Mouse (Mus musculus): ENCODE measurements around the gene Izumo4. TPM values are rescaled to one million over a fixed set of nuclear protein-coding genes. Genes with fewer than 3 reads are reported as not detected.

Izumo4 gene
- polyA plus RNA-seq, 1 experiment from 2014 or later: 24.5 TPM

- Histone ChIP-seq H3K4me2 (ENCODE audit: low read length) (no peak overlapping the region), H3K4me1 (replicated peaks; ENCODE audit: insufficient read depth, low read length) (peaks cover 24% of the 10 kb centered on the region), H3K27ac (no peak overlapping the region), H3K27me3 (ENCODE audit: insufficient read depth, low read length) (no peaks in the 10 kb centered on the region), H3K9ac (ENCODE audit: low read depth, low read length) (no peak overlapping the region), H3K36me3 (ENCODE audit: insufficient read depth, low read length) (peaks cover 29% of the 10 kb centered on the region), H3K9me3 (replicated peaks; ENCODE audit: low read length) (no peaks in the 10 kb centered on the region), H3K4me3 (replicated peaks; ENCODE audit: low read depth, low read length) (no peak overlapping the region)
- DNase-seq (ENCODE audit: low spot score) (no peak), ATAC-seq (replicated peaks; ENCODE audit: low FRiP score, low read depth) (no peak)
- no peak for TF ChIP-seq CTCF (IDR thresholded peaks at IDR 0.05; ENCODE audit: low read depth)
- 84% methylated on average over 5 of the region's 5 CpGs for WGBS
These were observed 2.4 kb downstream of the Izumo4 start for GRCm38 (mm10) chr10:80704418-80704817.

GRCm38 (mm10) chr10:80705033-80705432 is 3.0 kb downstream of the Izumo4 start:
- Histone ChIP-seq H3K4me3 (replicated peaks; ENCODE audit: low read depth, low read length) (no peak overlapping the region), H3K27ac (no peak overlapping the region), H3K9me3 (replicated peaks; ENCODE audit: low read length) (no peaks in the 10 kb centered on the region), H3K9ac (ENCODE audit: low read depth, low read length) (no peak overlapping the region), H3K4me1 (replicated peaks; ENCODE audit: insufficient read depth, low read length) (peaks cover 20% of the 10 kb centered on the region), H3K27me3 (ENCODE audit: insufficient read depth, low read length) (no peaks in the 10 kb centered on the region), H3K36me3 (ENCODE audit: insufficient read depth, low read length) (peaks cover 35% of the 10 kb centered on the region), H3K4me2 (ENCODE audit: low read length) (no peak overlapping the region)
- TF ChIP-seq CTCF (IDR thresholded peaks at IDR 0.05; ENCODE audit: low read depth): no peak
- WGBS: 53% methylated on average over 3 of the region's 3 CpGs
- ATAC-seq (replicated peaks; ENCODE audit: low FRiP score, low read depth) (no peak), DNase-seq (ENCODE audit: low spot score) (no peak)

- no peaks in the 10 kb centered on the region for H3K9me3 ChIP-seq (replicated peaks; ENCODE audit: low read length)
- H3K9ac ChIP-seq (ENCODE audit: low read depth, low read length): no peak overlapping the region
- no peaks in the 10 kb centered on the region for H3K27me3 ChIP-seq (ENCODE audit: insufficient read depth, low read length)
- TF ChIP-seq CTCF (IDR thresholded peaks at IDR 0.05; ENCODE audit: low read depth): no peak
- WGBS: 84% methylated on average over 3 of the region's 3 CpGs
- H3K27ac ChIP-seq: no peak overlapping the region
- no peak overlapping the region for H3K4me3 ChIP-seq (replicated peaks; ENCODE audit: low read depth, low read length)
- DNase-seq (ENCODE audit: low spot score) (no peak), ATAC-seq (replicated peaks; ENCODE audit: low FRiP score, low read depth) (no peak)
- no peak overlapping the region for H3K4me2 ChIP-seq (ENCODE audit: low read length)
- peaks cover 40% of the 10 kb centered on the region for H3K36me3 ChIP-seq (ENCODE audit: insufficient read depth, low read length)
- peaks cover 17% of the 10 kb centered on the region for H3K4me1 ChIP-seq (replicated peaks; ENCODE audit: insufficient read depth, low read length)
These were observed 3.5 kb downstream of the Izumo4 start for GRCm38 (mm10) chr10:80705479-80705878.

- no peak for DNase-seq (ENCODE audit: low spot score)
- Histone ChIP-seq H3K9me3 (replicated peaks; ENCODE audit: low read length) (no peaks in the 10 kb centered on the region), H3K4me2 (ENCODE audit: low read length) (no peak overlapping the region), H3K9ac (ENCODE audit: low read depth, low read length) (no peak overlapping the region), H3K4me1 (replicated peaks; ENCODE audit: insufficient read depth, low read length) (no peaks in the 10 kb centered on the region), H3K4me3 (replicated peaks; ENCODE audit: low read depth, low read length) (no peak overlapping the region), H3K27me3 (ENCODE audit: insufficient read depth, low read length) (no peaks in the 10 kb centered on the region), H3K27ac (no peak overlapping the region), H3K36me3 (ENCODE audit: insufficient read depth, low read length) (peaks cover 91% of the 10 kb centered on the region)
- TF ChIP-seq CTCF (IDR thresholded peaks at IDR 0.05; ENCODE audit: low read depth): no peak
- no peak for ATAC-seq (replicated peaks; ENCODE audit: low FRiP score, low read depth)
- WGBS: 84% methylated on average over 3 of the region's 3 CpGs
These were observed 8.8 kb downstream of the Izumo4 start for GRCm38 (mm10) chr10:80710834-80711233.

GRCm38 (mm10) chr10:80717281-80717680 is 15.3 kb downstream of the Izumo4 start:
- Histone ChIP-seq H3K4me1 (replicated peaks; ENCODE audit: insufficient read depth, low read length) (no peaks in the 10 kb centered on the region), H3K4me2 (ENCODE audit: low read length) (no peak overlapping the region), H3K9ac (ENCODE audit: low read depth, low read length) (no peak overlapping the region), H3K9me3 (replicated peaks; ENCODE audit: low read length) (no peaks in the 10 kb centered on the region), H3K27me3 (ENCODE audit: insufficient read depth, low read length) (no peaks in the 10 kb centered on the region), H3K4me3 (replicated peaks; ENCODE audit: low read depth, low read length) (no peak overlapping the region), H3K36me3 (ENCODE audit: insufficient read depth, low read length) (peaks cover 91% of the 10 kb centered on the region), H3K27ac (no peak overlapping the region)
- no peak for ATAC-seq (replicated peaks; ENCODE audit: low FRiP score, low read depth)
- 88% methylated on average over 1 of the region's 1 CpGs for WGBS
- no peak for DNase-seq (ENCODE audit: low spot score)
- TF ChIP-seq CTCF (IDR thresholded peaks at IDR 0.05; ENCODE audit: low read depth): no peak

GRCm38 (mm10) chr10:80727369-80728127 is 25.6 kb downstream of the Izumo4 start:
- Histone ChIP-seq H3K9me3 (replicated peaks; ENCODE audit: low read length) (no peaks in the 10 kb centered on the region), H3K4me3 (replicated peaks; ENCODE audit: low read depth, low read length) (no peak overlapping the region), H3K9ac (ENCODE audit: low read depth, low read length) (no peak overlapping the region), H3K27me3 (ENCODE audit: insufficient read depth, low read length) (no peaks in the 10 kb centered on the region), H3K4me2 (ENCODE audit: low read length) (no peak overlapping the region), H3K27ac (no peak overlapping the region), H3K36me3 (ENCODE audit: insufficient read depth, low read length) (peaks cover 77% of the 10 kb centered on the region), H3K4me1 (replicated peaks; ENCODE audit: insufficient read depth, low read length) (no peaks in the 10 kb centered on the region)
- no peak for TF ChIP-seq CTCF (IDR thresholded peaks at IDR 0.05; ENCODE audit: low read depth)
- ATAC-seq (replicated peaks; ENCODE audit: low FRiP score, low read depth) (no peak), DNase-seq (ENCODE audit: low spot score) (no peak)
- 83% methylated on average over 5 of the region's 5 CpGs for WGBS

All from kidney, postnatal 0 days (tissue).